Mouse (Mus musculus): ENCODE measurements around the gene Syna. TPM values are rescaled to one million over a fixed set of nuclear protein-coding genes. Genes with fewer than 3 reads are reported as not detected.
A peak's percentile ranks its signal among the peaks of the same experiment; 100 is the strongest.

Syna gene
- polyA plus RNA-seq, 1 experiment, result 0.24 TPM

GRCm38 (mm10) chr5:134540881-134541280 is 19.1 kb downstream of the Syna start:
- Histone ChIP-seq H3K4me1 (ENCODE audit: control insufficient read depth, insufficient read depth, low read length) (peaks cover 25% of the 10 kb centered on the region), H3K4me3 (replicated peaks; ENCODE audit: extremely low read depth, low read depth, low read length) (no peak overlapping the region)
- no peak for TF ChIP-seq POLR2A (IDR thresholded peaks at IDR 0.05; ENCODE audit: borderline replicate concordance, extremely low read depth, low read depth, low read length)
- no peak for TF ChIP-seq CTCF (IDR thresholded peaks at IDR 0.05; ENCODE audit: insufficient read depth, low read length)
- DNase-seq, result no peak
- WGBS, result 54% methylated on average over 6 of the region's 6 CpGs

- no peak for DNase-seq
- 4% methylated on average over 3 of the region's 3 CpGs for WGBS
- Histone ChIP-seq H3K4me3 (replicated peaks; ENCODE audit: extremely low read depth, low read depth, low read length) (no peak overlapping the region), H3K4me1 (ENCODE audit: control insufficient read depth, insufficient read depth, low read length) (peaks cover 22% of the 10 kb centered on the region)
- TF ChIP-seq CTCF (IDR thresholded peaks at IDR 0.05; ENCODE audit: insufficient read depth, low read length), result no peak
- no peak for TF ChIP-seq POLR2A (IDR thresholded peaks at IDR 0.05; ENCODE audit: borderline replicate concordance, extremely low read depth, low read depth, low read length)
Measured at GRCm38 (mm10) chr5:134539891-134540290, 20.1 kb downstream of the Syna start.

- TF ChIP-seq POLR2A (IDR thresholded peaks at IDR 0.05; ENCODE audit: borderline replicate concordance, extremely low read depth, low read depth, low read length) (no peak), CTCF (IDR thresholded peaks at IDR 0.05; ENCODE audit: insufficient read depth, low read length) (no peak)
- WGBS, result 81% methylated on average over 6 of the region's 6 CpGs
- H3K4me1 ChIP-seq (ENCODE audit: control insufficient read depth, insufficient read depth, low read length), result peaks cover 10% of the 10 kb centered on the region
- no peak overlapping the region for H3K4me3 ChIP-seq (replicated peaks; ENCODE audit: extremely low read depth, low read depth, low read length)
- no peak for DNase-seq
Measured at GRCm38 (mm10) chr5:134536036-134536435, 23.9 kb downstream of the Syna start.

- Histone ChIP-seq H3K4me1 (ENCODE audit: control insufficient read depth, insufficient read depth, low read length) (no peaks in the 10 kb centered on the region), H3K4me3 (replicated peaks; ENCODE audit: extremely low read depth, low read depth, low read length) (no peak overlapping the region)
- WGBS, result 87% methylated on average over 6 of the region's 6 CpGs
- TF ChIP-seq POLR2A (IDR thresholded peaks at IDR 0.05; ENCODE audit: borderline replicate concordance, extremely low read depth, low read depth, low read length), result no peak
- TF ChIP-seq CTCF (IDR thresholded peaks at IDR 0.05; ENCODE audit: insufficient read depth, low read length), result no peak
- DNase-seq, result no peak
Measured at GRCm38 (mm10) chr5:134532417-134532816, 27.6 kb downstream of the Syna start.

- Histone ChIP-seq H3K4me3 (replicated peaks; ENCODE audit: extremely low read depth, low read depth, low read length) (no peak overlapping the region), H3K4me1 (ENCODE audit: control insufficient read depth, insufficient read depth, low read length) (no peaks in the 10 kb centered on the region)
- TF ChIP-seq CTCF (IDR thresholded peaks at IDR 0.05; ENCODE audit: insufficient read depth, low read length) (no peak), POLR2A (IDR thresholded peaks at IDR 0.05; ENCODE audit: borderline replicate concordance, extremely low read depth, low read depth, low read length) (no peak)
- DNase-seq, result no peak
- 59% methylated on average over 9 of the region's 9 CpGs for WGBS
Measured at GRCm38 (mm10) chr5:134531585-134531984, 28.4 kb downstream of the Syna start.

GRCm38 (mm10) chr5:134530830-134531229 is 29.1 kb downstream of the Syna start:
- WGBS, result 59% methylated on average over 7 of the region's 7 CpGs
- Histone ChIP-seq H3K4me3 (replicated peaks; ENCODE audit: extremely low read depth, low read depth, low read length) (no peak overlapping the region), H3K4me1 (ENCODE audit: control insufficient read depth, insufficient read depth, low read length) (no peaks in the 10 kb centered on the region)
- no peak for DNase-seq
- TF ChIP-seq POLR2A (IDR thresholded peaks at IDR 0.05; ENCODE audit: borderline replicate concordance, extremely low read depth, low read depth, low read length), result no peak
- TF ChIP-seq CTCF (IDR thresholded peaks at IDR 0.05; ENCODE audit: insufficient read depth, low read length), result no peak

GRCm38 (mm10) chr5:134528488-134528887 is 31.5 kb downstream of the Syna start:
- Histone ChIP-seq H3K4me3 (replicated peaks; ENCODE audit: extremely low read depth, low read depth, low read length) (no peak overlapping the region), H3K4me1 (ENCODE audit: control insufficient read depth, insufficient read depth, low read length) (no peaks in the 10 kb centered on the region; the same call in 1 of the 2 replicates)
- no peak for DNase-seq
- TF ChIP-seq POLR2A (IDR thresholded peaks at IDR 0.05; ENCODE audit: borderline replicate concordance, extremely low read depth, low read depth, low read length) (no peak), CTCF (IDR thresholded peaks at IDR 0.05; ENCODE audit: insufficient read depth, low read length) (no peak)
- 39% methylated on average over 9 of the region's 9 CpGs for WGBS

GRCm38 (mm10) chr5:134525971-134526711 is 33.8 kb downstream of the Syna start:
- Histone ChIP-seq H3K4me1 (ENCODE audit: control insufficient read depth, insufficient read depth, low read length) (no peaks in the 10 kb centered on the region; the same call in 1 of the 2 replicates), H3K4me3 (replicated peaks; ENCODE audit: extremely low read depth, low read depth, low read length) (no peak overlapping the region)
- no peak for DNase-seq
- TF ChIP-seq POLR2A (IDR thresholded peaks at IDR 0.05; ENCODE audit: borderline replicate concordance, extremely low read depth, low read depth, low read length) (no peak), CTCF (IDR thresholded peaks at IDR 0.05; ENCODE audit: insufficient read depth, low read length) (0 out of 2 replicates have a peak, but pooled peaks have one; percentile 11)
- WGBS, result 93% methylated on average over 15 of the region's 15 CpGs

GRCm38 (mm10) chr5:134523728-134524127 is 36.2 kb downstream of the Syna start:
- H3K4me1 ChIP-seq (ENCODE audit: control insufficient read depth, insufficient read depth, low read length), result no peaks in the 10 kb centered on the region; the same call in 1 of the 2 replicates
- DNase-seq, result no peak
- 83% methylated on average over 5 of the region's 5 CpGs for WGBS
- no peak overlapping the region for H3K4me3 ChIP-seq (replicated peaks; ENCODE audit: extremely low read depth, low read depth, low read length)
- TF ChIP-seq POLR2A (IDR thresholded peaks at IDR 0.05; ENCODE audit: borderline replicate concordance, extremely low read depth, low read depth, low read length) (no peak), CTCF (IDR thresholded peaks at IDR 0.05; ENCODE audit: insufficient read depth, low read length) (no peak)

GRCm38 (mm10) chr5:134522524-134522923 is 37.4 kb downstream of the Syna start:
- WGBS, result 93% methylated on average over 26 of the region's 26 CpGs
- no peaks in the 10 kb centered on the region; the same call in 1 of the 2 replicates for H3K4me1 ChIP-seq (ENCODE audit: control insufficient read depth, insufficient read depth, low read length)
- DNase-seq, result no peak
- no peak overlapping the region for H3K4me3 ChIP-seq (replicated peaks; ENCODE audit: extremely low read depth, low read depth, low read length)
- no peak for TF ChIP-seq CTCF (IDR thresholded peaks at IDR 0.05; ENCODE audit: insufficient read depth, low read length)
- TF ChIP-seq POLR2A (IDR thresholded peaks at IDR 0.05; ENCODE audit: borderline replicate concordance, extremely low read depth, low read depth, low read length), result no peak

Measured in lung, adult 2 months (tissue).